ENCODE assay signal across 15 mouse cellular contexts in the genomic region with DNA sequence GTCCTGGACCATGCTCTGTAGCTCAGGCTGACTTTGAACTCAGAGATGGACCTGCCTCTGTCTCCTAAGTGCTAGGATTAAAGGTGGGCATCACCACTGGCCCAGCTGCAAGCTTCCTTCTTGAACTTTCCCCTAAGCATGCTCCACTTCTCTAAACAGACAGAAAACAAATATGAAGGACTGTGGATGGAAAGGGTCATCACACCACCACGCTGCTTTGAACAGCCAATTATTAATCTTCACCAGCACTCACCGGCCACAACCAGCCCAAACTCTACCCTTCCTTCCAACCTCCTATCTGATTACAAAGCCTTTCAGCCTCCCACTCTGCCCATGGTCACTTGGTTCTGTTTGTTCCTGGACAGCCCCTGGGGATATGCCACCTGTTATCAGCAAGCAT. TPM values are rescaled to one million over a fixed set of nuclear protein-coding genes. Genes with fewer than 3 reads are reported as not detected.
A peak's percentile ranks its signal among the peaks of the same experiment; 100 is the strongest.
DNase-seq lines count a peak whose midpoint lies in the region; ATAC-seq and TF ChIP-seq lines count a peak whose summit lies in the region.
"Had no signal": no experiment of that assay in that cellular context is flagged by ENCODE, and none has a peak within 500 bp of the region (broad histone marks: within the 10 kb centered on the region; RNA-seq: fewer than 3 reads in every experiment).

No protein-coding gene starts in this region.

- peak; percentile 23 for DNase-seq in midbrain, embryonic 11.5 days (ENCODE audit: low spot score, missing footprints)
- DNase-seq in midbrain, embryonic 10.5 days (ENCODE audit: low spot score) = no peak
- peak; percentile 46 for DNase-seq in kidney, adult 18-20 months
- DNase-seq in kidney, postnatal 25 days = peak; percentile 54 to 57
- no peak for DNase-seq in embryo, embryonic 11 days
- no peak for DNase-seq in gastrocnemius, postnatal 4 days (ENCODE audit: low spot score in 2 of 2)
- no peak for DNase-seq in heart, adult 8-10 months (ENCODE audit: low spot score)
- DNase-seq: cerebellum, adult 11-12 months; forebrain, postnatal 0 days; gastrocnemius, postnatal 14 days; layer of hippocampus, adult 9-11 months; lung, embryonic 14.5 days; thymus, postnatal 14 days had no signal

- no peaks in the 10 kb centered on the region for H3K36me3 ChIP-seq in midbrain, embryonic 11.5 days (ENCODE audit: control insufficient read depth, insufficient read depth, low read length)
- H3K36me3 ChIP-seq in midbrain, embryonic 10.5 days = no peaks in the 10 kb centered on the region
- H3K36me3 ChIP-seq in small intestine, adult 2 months (ENCODE audit: control insufficient read depth, insufficient read depth, low read length) = no peaks in the 10 kb centered on the region

- H3K27me3 ChIP-seq in midbrain, embryonic 11.5 days (ENCODE audit: control insufficient read depth, insufficient read depth, low read length) = no peaks in the 10 kb centered on the region
- H3K27me3 ChIP-seq in midbrain, embryonic 10.5 days (ENCODE audit: low read depth, poor library complexity, severe bottlenecking) = no peaks in the 10 kb centered on the region
- no peaks in the 10 kb centered on the region for H3K27me3 ChIP-seq in small intestine, adult 2 months (ENCODE audit: control insufficient read depth, insufficient read depth, low read length)

- 93% methylated on average over 2 of the region's 2 CpGs for WGBS in midbrain, embryonic 11.5 days
- WGBS in midbrain, embryonic 10.5 days = 98% methylated on average over 2 of the region's 2 CpGs
- WGBS in small intestine, adult 2 months = 35% methylated on average over 2 of the region's 2 CpGs

- no peak for TF ChIP-seq CTCF in small intestine, adult 2 months (IDR thresholded peaks at IDR 0.05; ENCODE audit: extremely low read depth, insufficient read length, insufficient replicate concordance, low read depth, low read length)

- no peaks in the 10 kb centered on the region for H3K9me3 ChIP-seq in midbrain, embryonic 11.5 days (ENCODE audit: control insufficient read depth, low read length)
- no peaks in the 10 kb centered on the region for H3K9me3 ChIP-seq in midbrain, embryonic 10.5 days (replicated peaks)

- no peak overlapping the region for H3K27ac ChIP-seq in midbrain, embryonic 11.5 days (ENCODE audit: low read depth, low read length)
- H3K27ac ChIP-seq in midbrain, embryonic 10.5 days (replicated peaks) = no peak overlapping the region
- H3K27ac ChIP-seq in small intestine, adult 2 months (ENCODE audit: insufficient read depth, low read depth, low read length) = peak overlapping the region; percentile 81

- TF ChIP-seq POLR2A in small intestine, adult 2 months (IDR thresholded peaks at IDR 0.05; ENCODE audit: low read depth, low read length) = no peak

- no peaks in the 10 kb centered on the region for H3K4me1 ChIP-seq in midbrain, embryonic 11.5 days (ENCODE audit: control insufficient read depth, insufficient read depth, low read length)
- 0 out of 2 replicates have a peak, but pooled peaks cover 2% of the 10 kb centered on the region for H3K4me1 ChIP-seq in midbrain, embryonic 10.5 days
- peaks cover 22% of the 10 kb centered on the region; the same call in 1 of the 2 replicates for H3K4me1 ChIP-seq in small intestine, adult 2 months (ENCODE audit: control insufficient read depth, insufficient read depth, insufficient read length, low read length)

- H3K9ac ChIP-seq in midbrain, embryonic 11.5 days (ENCODE audit: low read length) = no peak overlapping the region
- H3K9ac ChIP-seq: forebrain, postnatal 0 days; lung, embryonic 14.5 days had no signal

- no peak overlapping the region for H3K4me2 ChIP-seq in midbrain, embryonic 11.5 days
- H3K4me2 ChIP-seq: lung, embryonic 14.5 days had no signal

- no peak for ATAC-seq in midbrain, embryonic 11.5 days (ENCODE audit: low FRiP score)
- ATAC-seq: forebrain, postnatal 0 days; hindbrain, embryonic 16.5 days had no signal

- H3K4me3 ChIP-seq in midbrain, embryonic 11.5 days (ENCODE audit: low read depth, low read length) = no peak overlapping the region
- no peak overlapping the region for H3K4me3 ChIP-seq in midbrain, embryonic 10.5 days
- no peak overlapping the region for H3K4me3 ChIP-seq in small intestine, adult 2 months (ENCODE audit: low read depth, low read length)

RNA-seq across cellular contexts. Expression of gene Clint1, which starts 45.6 kb away (rescaled TPM):
- 60.9 and 63.5 TPM in 2 replicates for polyA plus RNA-seq in midbrain, embryonic 11.5 days (2014; fragmentation: Nextera tagmentation; extraction: Ambion mirVana)
- polyA plus RNA-seq in midbrain, embryonic 10.5 days (2016; fragmentation: Nextera tagmentation; extraction: Ambion mirVana) = 57.8 and 60.3 TPM in 2 replicates
- polyA plus RNA-seq in small intestine, adult 2 months (2012; rRNA removed) = 38.7 and 59.2 TPM in 2 replicates
- 10 to 100 TPM; 64.9 to 69.6 TPM for total RNA-seq in gastrocnemius, postnatal 4 days (2021)
- total RNA-seq in heart, adult 8-10 months (2022) = 10 to 100 TPM; 45.7 to 48.2 (median 47.2) TPM

Comparison
In these comparisons a context has a peak if more than half of its experiments do, and no peak if none do; other contexts are left out.
1. DNase-seq: peak in midbrain, embryonic 11.5 days (single experiment), kidney, adult 18-20 months (single experiment) and kidney, postnatal 25 days (2 of 2); none in midbrain, embryonic 10.5 days (single experiment), embryo, embryonic 11 days (single experiment), gastrocnemius, postnatal 4 days (0 of 2) and heart, adult 8-10 months (single experiment).